Mouse (Mus musculus): Measurements from ENCODE around the gene Gm20458. TPM values are rescaled to one million over a fixed set of nuclear protein-coding genes. Genes with fewer than 3 reads are reported as not detected.
A peak's percentile ranks its signal among the peaks of the same experiment; 100 is the strongest.

Gene Gm20458
- polyA plus RNA-seq, 1 experiment from 2014 or later: 23.3 TPM

DNA sequence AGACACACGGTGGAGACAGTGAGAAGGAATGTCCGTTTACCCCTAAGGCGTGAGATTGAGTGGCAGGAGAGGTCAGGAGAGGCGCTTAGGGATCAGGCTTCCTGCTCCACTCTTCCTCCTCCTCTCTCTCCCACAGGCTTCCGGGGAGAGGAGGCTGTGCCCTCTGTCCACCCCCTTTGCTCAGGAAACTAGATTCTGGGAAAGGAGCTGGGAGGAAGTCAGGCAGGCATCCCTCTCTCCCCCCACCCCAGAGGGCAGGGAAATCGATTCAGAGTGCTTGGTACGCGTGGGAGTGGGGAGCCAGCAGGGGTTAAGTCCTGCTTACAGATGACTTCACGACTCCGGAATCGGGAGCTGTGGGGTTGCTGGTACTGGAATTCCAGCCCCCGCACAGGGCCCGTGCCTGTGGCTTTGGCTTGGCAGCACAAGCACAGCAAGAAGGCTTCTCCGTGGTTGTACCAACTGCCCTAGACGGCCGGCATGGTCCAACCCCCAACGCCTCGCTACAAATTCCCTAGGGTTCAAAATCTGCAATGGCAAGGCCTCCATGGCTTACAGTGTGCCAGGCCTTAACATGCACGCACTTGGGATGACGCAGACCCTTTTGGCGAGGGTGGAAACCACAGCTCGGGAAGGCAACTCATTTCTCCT lies 28.1 kb upstream of the Gm20458 start:
- TF ChIP-seq CTCF (IDR thresholded peaks at IDR 0.05; ENCODE audit: low read depth): no peak
- peaks cover 69% of the 10 kb centered on the region for H3K4me1 ChIP-seq (replicated peaks; ENCODE audit: insufficient read depth, low read length)
- 0 out of 2 replicates have a peak, but pooled peaks have one; percentile 4 for ATAC-seq (replicated peaks; ENCODE audit: low FRiP score, low read depth)
- H3K4me3 ChIP-seq (replicated peaks; ENCODE audit: low read depth, low read length): no peak overlapping the region
- H3K4me2 ChIP-seq (ENCODE audit: low read length): peak overlapping the region; percentile 43
- no peaks in the 10 kb centered on the region for H3K9me3 ChIP-seq (replicated peaks; ENCODE audit: low read length)
- WGBS: 11% methylated on average over 22 of the region's 22 CpGs
- H3K36me3 ChIP-seq (ENCODE audit: insufficient read depth, low read length): peaks cover 10% of the 10 kb centered on the region; the same call in 1 of the 2 replicates
- no peaks in the 10 kb centered on the region for H3K27me3 ChIP-seq (ENCODE audit: insufficient read depth, low read length)
- peak overlapping the region; percentile 45 for H3K9ac ChIP-seq (ENCODE audit: low read depth, low read length)
- peak overlapping the region; percentile 93 for H3K27ac ChIP-seq
- peak; percentile 87 for DNase-seq (ENCODE audit: low spot score)

DNA sequence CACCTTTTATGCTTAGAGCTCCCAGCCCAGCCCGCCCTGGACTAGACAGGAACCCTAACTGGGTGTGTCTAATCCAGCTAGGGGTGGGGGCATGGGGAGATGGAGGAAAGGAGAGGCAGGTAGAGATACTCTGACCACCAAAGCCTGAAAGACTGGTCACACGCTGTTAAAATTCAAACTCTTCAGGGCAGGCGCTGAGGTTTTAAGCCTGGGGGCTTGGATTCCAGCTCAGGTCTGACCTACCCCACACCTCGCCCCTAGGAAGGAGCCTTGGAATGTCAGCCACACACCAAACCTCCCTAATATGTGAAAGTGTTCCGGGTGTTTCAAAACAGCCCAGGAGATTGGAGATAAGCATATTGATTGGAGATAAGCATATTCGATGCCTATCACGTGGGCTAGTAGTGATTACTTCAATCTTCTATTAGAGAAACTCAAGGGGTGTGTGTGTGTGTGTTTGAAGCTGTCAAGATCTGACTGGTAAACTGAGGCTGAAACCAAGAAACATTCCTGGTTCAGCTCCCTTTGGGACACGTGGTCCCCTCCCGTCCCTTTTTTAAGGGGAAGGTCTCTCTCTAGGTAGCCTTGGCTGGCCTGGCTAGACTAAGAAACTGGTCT lies 27.4 kb upstream of the Gm20458 start:
- ATAC-seq (replicated peaks; ENCODE audit: low FRiP score, low read depth): no peak
- Histone ChIP-seq H3K4me2 (ENCODE audit: low read length) (peak overlapping the region; percentile 43), H3K36me3 (ENCODE audit: insufficient read depth, low read length) (peaks cover 7% of the 10 kb centered on the region; the same call in 1 of the 2 replicates), H3K4me1 (replicated peaks; ENCODE audit: insufficient read depth, low read length) (peaks cover 71% of the 10 kb centered on the region), H3K27ac (peak overlapping the region; percentile 93), H3K27me3 (ENCODE audit: insufficient read depth, low read length) (no peaks in the 10 kb centered on the region), H3K4me3 (replicated peaks; ENCODE audit: low read depth, low read length) (no peak overlapping the region), H3K9ac (ENCODE audit: low read depth, low read length) (no peak overlapping the region), H3K9me3 (replicated peaks; ENCODE audit: low read length) (no peaks in the 10 kb centered on the region)
- no peak for TF ChIP-seq CTCF (IDR thresholded peaks at IDR 0.05; ENCODE audit: low read depth)
- 53% methylated on average over 9 of the region's 9 CpGs for WGBS
- DNase-seq (ENCODE audit: low spot score): no peak

DNA sequence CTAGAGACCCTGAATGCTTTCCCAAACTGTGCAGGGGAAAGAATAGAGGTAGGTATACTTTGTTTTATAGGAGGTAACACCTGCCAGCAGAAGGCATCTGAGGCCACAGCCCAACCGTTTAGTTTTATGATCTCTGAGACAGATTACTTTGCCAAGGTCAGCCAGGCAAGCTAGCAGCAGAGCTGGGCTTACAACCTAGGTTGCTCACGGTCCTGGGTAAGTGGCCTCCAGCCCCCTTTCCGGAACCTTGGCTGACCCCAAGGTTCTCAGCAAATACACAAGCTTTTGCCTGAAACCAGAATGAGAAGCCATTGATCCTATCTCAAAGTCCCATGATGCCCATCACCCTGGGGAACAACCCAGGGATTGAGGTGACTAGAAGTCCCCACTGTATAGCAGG lies 26.1 kb upstream of the Gm20458 start:
- peak overlapping the region; percentile 63; the same call in 1 of the 2 replicates for H3K4me2 ChIP-seq (ENCODE audit: low read length)

DNA sequence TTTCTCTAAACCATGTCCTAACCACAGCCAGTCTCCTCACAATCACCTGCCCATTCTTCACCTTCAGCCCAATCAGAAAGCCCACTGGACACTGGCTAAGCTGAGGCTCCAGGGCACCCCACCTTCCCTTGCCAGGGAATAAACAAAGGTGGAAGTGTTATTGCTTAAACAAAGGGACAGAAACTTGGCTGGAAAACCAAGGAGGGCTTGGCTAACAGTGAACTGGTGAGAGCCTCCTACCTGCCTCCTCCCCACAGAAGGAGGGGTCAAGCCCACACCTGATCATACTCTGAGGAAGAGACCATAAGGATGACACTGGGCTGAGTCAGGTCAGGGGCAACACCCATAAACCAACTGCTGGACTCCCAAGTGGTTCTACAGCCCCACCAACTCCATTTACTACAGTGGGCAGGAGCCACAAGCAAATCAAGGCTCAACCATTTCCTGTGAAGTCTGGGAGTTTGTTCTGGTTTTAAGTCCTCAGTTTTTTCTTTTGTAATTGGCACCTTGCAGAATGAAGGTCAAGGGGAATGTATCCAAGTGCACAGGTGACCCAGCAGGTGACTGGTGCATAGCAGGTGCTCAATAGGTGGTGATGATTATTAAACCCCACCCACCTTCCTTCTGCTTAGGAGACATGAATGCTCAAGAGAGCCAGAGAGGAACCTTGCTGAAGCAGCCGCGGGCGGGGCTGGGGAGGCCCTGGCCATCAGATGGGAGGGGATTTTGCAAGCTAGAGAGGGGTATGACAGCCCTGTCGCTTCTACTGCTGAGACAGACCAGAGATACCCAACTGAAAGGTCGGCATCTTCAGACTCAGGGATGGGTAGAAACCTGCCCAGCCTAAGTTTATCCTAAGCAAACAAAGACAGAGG lies 25.3 kb upstream of the Gm20458 start:
- Histone ChIP-seq H3K27me3 (ENCODE audit: insufficient read depth, low read length) (no peaks in the 10 kb centered on the region), H3K4me2 (ENCODE audit: low read length) (peak overlapping the region; percentile 63), H3K9me3 (replicated peaks; ENCODE audit: low read length) (no peaks in the 10 kb centered on the region), H3K27ac (peak overlapping the region; percentile 93), H3K4me3 (replicated peaks; ENCODE audit: low read depth, low read length) (no peak overlapping the region), H3K4me1 (replicated peaks; ENCODE audit: insufficient read depth, low read length) (peaks cover 75% of the 10 kb centered on the region), H3K9ac (ENCODE audit: low read depth, low read length) (peak overlapping the region; percentile 27; the same call in 1 of the 2 replicates), H3K36me3 (ENCODE audit: insufficient read depth, low read length) (no peaks in the 10 kb centered on the region)
- ATAC-seq (replicated peaks; ENCODE audit: low FRiP score, low read depth) (no peak), DNase-seq (ENCODE audit: low spot score) (no peak)
- 19% methylated on average over 5 of the region's 5 CpGs for WGBS
- no peak for TF ChIP-seq CTCF (IDR thresholded peaks at IDR 0.05; ENCODE audit: low read depth)

More for the DNA sequence above, 26.1 kb upstream of the Gm20458 start:
- 24% methylated on average over 3 of the region's 3 CpGs for WGBS
- no peaks in the 10 kb centered on the region for H3K9me3 ChIP-seq (replicated peaks; ENCODE audit: low read length)
- peaks cover 74% of the 10 kb centered on the region for H3K4me1 ChIP-seq (replicated peaks; ENCODE audit: insufficient read depth, low read length)
- no peaks in the 10 kb centered on the region for H3K27me3 ChIP-seq (ENCODE audit: insufficient read depth, low read length)
- H3K36me3 ChIP-seq (ENCODE audit: insufficient read depth, low read length): 0 out of 2 replicates have a peak, but pooled peaks cover 3% of the 10 kb centered on the region
- TF ChIP-seq CTCF (IDR thresholded peaks at IDR 0.05; ENCODE audit: low read depth): no peak
- DNase-seq (ENCODE audit: low spot score) (no peak), ATAC-seq (replicated peaks; ENCODE audit: low FRiP score, low read depth) (no peak)
- H3K4me3 ChIP-seq (replicated peaks; ENCODE audit: low read depth, low read length): no peak overlapping the region
- peak overlapping the region; percentile 93 for H3K27ac ChIP-seq
- H3K9ac ChIP-seq (ENCODE audit: low read depth, low read length): no peak overlapping the region

DNA sequence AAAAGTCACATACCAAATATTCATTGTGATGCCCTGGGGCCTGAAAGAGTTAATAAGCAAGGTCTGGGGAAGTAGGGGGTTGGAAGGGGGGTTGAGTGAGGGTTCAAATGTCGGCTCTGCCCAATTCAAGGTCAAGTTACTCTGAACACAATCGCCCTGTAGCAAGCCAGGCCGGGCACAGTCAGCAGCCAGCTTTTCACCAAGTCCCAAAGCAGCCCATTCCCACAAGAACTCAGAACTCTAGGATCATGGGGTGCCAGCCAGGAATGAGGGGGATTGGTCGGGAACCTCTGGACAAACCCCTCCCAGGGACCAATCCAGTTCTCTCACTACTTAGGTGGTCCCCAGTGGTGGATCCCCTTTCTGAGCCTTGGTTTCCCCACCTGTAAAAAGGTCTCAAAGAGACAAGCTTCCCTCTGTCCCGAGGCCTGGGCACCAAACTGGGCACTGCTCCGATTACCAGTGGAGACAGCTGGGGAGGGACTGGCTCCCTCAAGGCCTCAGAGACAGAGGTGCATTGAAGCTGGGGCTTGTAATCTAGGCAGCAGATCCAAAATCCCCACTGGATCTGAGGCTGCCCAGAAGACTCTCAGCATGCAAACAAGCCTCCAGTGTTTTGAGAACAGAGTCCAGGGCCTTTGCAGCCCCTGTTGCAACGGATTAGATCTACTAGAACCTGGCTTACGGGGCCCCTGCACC lies 24.4 kb upstream of the Gm20458 start:
- ATAC-seq (replicated peaks; ENCODE audit: low FRiP score, low read depth): no peak
- WGBS: 24% methylated on average over 8 of the region's 8 CpGs

More for the DNA sequence above, 24.4 kb upstream of the Gm20458 start:
- Histone ChIP-seq H3K27ac (peak overlapping the region; percentile 93), H3K9me3 (replicated peaks; ENCODE audit: low read length) (no peaks in the 10 kb centered on the region), H3K4me2 (ENCODE audit: low read length) (peak overlapping the region; percentile 63), H3K27me3 (ENCODE audit: insufficient read depth, low read length) (no peaks in the 10 kb centered on the region), H3K36me3 (ENCODE audit: insufficient read depth, low read length) (no peaks in the 10 kb centered on the region), H3K4me1 (replicated peaks; ENCODE audit: insufficient read depth, low read length) (peaks cover 67% of the 10 kb centered on the region), H3K9ac (ENCODE audit: low read depth, low read length) (peak overlapping the region; percentile 52), H3K4me3 (replicated peaks; ENCODE audit: low read depth, low read length) (no peak overlapping the region)
- DNase-seq (ENCODE audit: low spot score): no peak
- no peak for TF ChIP-seq CTCF (IDR thresholded peaks at IDR 0.05; ENCODE audit: low read depth)

All from kidney, postnatal 0 days (tissue).